Mouse (Mus musculus): ENCODE measurements around the gene Adamts13.

GRCm38 (mm10) chr2:27058251-27058650 lies 85.0 kb downstream of the Adamts13 start:
- no peak for TF ChIP-seq HCFC1 (IDR thresholded peaks at IDR 0.05; ENCODE audit: borderline replicate concordance, insufficient read depth, low read length)
- TF ChIP-seq CHD2 (IDR thresholded peaks at IDR 0.05; ENCODE audit: low read depth, low read length), result no peak
- TF ChIP-seq ZNF384 (IDR thresholded peaks at IDR 0.05; ENCODE audit: low read depth, low read length), result no peak
- TF ChIP-seq ZC3H11A (IDR thresholded peaks at IDR 0.05; ENCODE audit: borderline replicate concordance, low read depth, low read length), result no peak
- no peak for TF ChIP-seq MAFK (IDR thresholded peaks at IDR 0.05; ENCODE audit: insufficient read depth, low read depth, low read length)

Measured in ES-E14 (cell line).